Mouse (Mus musculus): ENCODE measurements at regions not wholly inside any gene's neighbourhood (a gene's known extent, or its start where the extent isn't known, plus 50 kb on each side); places are given as distances from the start of the nearest gene placed in this dataset.

- Histone ChIP-seq H3K4me1 (ENCODE audit: control insufficient read depth, low read depth, low read length) (no peaks in the 10 kb centered on the region), H3K4me2 (ENCODE audit: low read depth, low read length) (no peak overlapping the region), H3K27ac (ENCODE audit: low read length) (no peak overlapping the region), H3K4me3 (ENCODE audit: low read depth, low read length) (no peak overlapping the region), H3K27me3 (ENCODE audit: control insufficient read depth, insufficient read depth, low read depth, low read length) (no peaks in the 10 kb centered on the region), H3K36me3 (ENCODE audit: control insufficient read depth, insufficient read depth) (no peaks in the 10 kb centered on the region), H3K9ac (ENCODE audit: low read depth, low read length) (no peak overlapping the region), H3K9me3 (replicated peaks; ENCODE audit: control insufficient read depth, low read length) (no peaks in the 10 kb centered on the region)
- WGBS (ENCODE audit: insufficient replicate concordance): 61% methylated on average over 3 of the region's 3 CpGs
- no peak for ATAC-seq (ENCODE audit: low read depth)
Observed at GRCm38 (mm10) chr6:95769808-95770207, 51.2 kb upstream of the Suclg2 start.

GRCm38 (mm10) chr6:95801651-95802050 is 83.1 kb upstream of the Suclg2 start:
- H3K27ac ChIP-seq (ENCODE audit: low read length): no peak overlapping the region
- WGBS (ENCODE audit: insufficient replicate concordance): 65% methylated on average over 6 of the region's 6 CpGs
- no peaks in the 10 kb centered on the region for H3K27me3 ChIP-seq (ENCODE audit: control insufficient read depth, insufficient read depth, low read depth, low read length)
- H3K9ac ChIP-seq (ENCODE audit: low read depth, low read length): no peak overlapping the region
- no peak for ATAC-seq (ENCODE audit: low read depth)
- no peaks in the 10 kb centered on the region for H3K36me3 ChIP-seq (ENCODE audit: control insufficient read depth, insufficient read depth)
- no peaks in the 10 kb centered on the region for H3K9me3 ChIP-seq (replicated peaks; ENCODE audit: control insufficient read depth, low read length)
- H3K4me2 ChIP-seq (ENCODE audit: low read depth, low read length): no peak overlapping the region
- H3K4me1 ChIP-seq (ENCODE audit: control insufficient read depth, low read depth, low read length): no peaks in the 10 kb centered on the region
- H3K4me3 ChIP-seq (ENCODE audit: low read depth, low read length): no peak overlapping the region

GRCm38 (mm10) chr6:95841502-95841901 is 122.9 kb upstream of the Suclg2 start:
- WGBS (ENCODE audit: insufficient replicate concordance): 70% methylated on average over 3 of the region's 3 CpGs
- no peaks in the 10 kb centered on the region for H3K4me1 ChIP-seq (ENCODE audit: control insufficient read depth, low read depth, low read length)
- no peak overlapping the region for H3K9ac ChIP-seq (ENCODE audit: low read depth, low read length)
- H3K4me3 ChIP-seq (ENCODE audit: low read depth, low read length): no peak overlapping the region
- no peak overlapping the region for H3K4me2 ChIP-seq (ENCODE audit: low read depth, low read length)
- ATAC-seq (ENCODE audit: low read depth): no peak
- H3K36me3 ChIP-seq (ENCODE audit: control insufficient read depth, insufficient read depth): no peaks in the 10 kb centered on the region
- H3K27me3 ChIP-seq (ENCODE audit: control insufficient read depth, insufficient read depth, low read depth, low read length): no peaks in the 10 kb centered on the region
- no peak overlapping the region for H3K27ac ChIP-seq (ENCODE audit: low read length)
- H3K9me3 ChIP-seq (replicated peaks; ENCODE audit: control insufficient read depth, low read length): no peaks in the 10 kb centered on the region

- no peak overlapping the region for H3K4me2 ChIP-seq (ENCODE audit: low read depth, low read length)
- H3K4me3 ChIP-seq (ENCODE audit: low read depth, low read length): no peak overlapping the region
- H3K9ac ChIP-seq (ENCODE audit: low read depth, low read length): no peak overlapping the region
- no peaks in the 10 kb centered on the region for H3K27me3 ChIP-seq (ENCODE audit: control insufficient read depth, insufficient read depth, low read depth, low read length)
- no peak for ATAC-seq (ENCODE audit: low read depth)
- H3K9me3 ChIP-seq (replicated peaks; ENCODE audit: control insufficient read depth, low read length): no peaks in the 10 kb centered on the region
- 34% methylated on average over 1 of the region's 1 CpGs for WGBS (ENCODE audit: insufficient replicate concordance)
- H3K36me3 ChIP-seq (ENCODE audit: control insufficient read depth, insufficient read depth): no peaks in the 10 kb centered on the region
- H3K4me1 ChIP-seq (ENCODE audit: control insufficient read depth, low read depth, low read length): no peaks in the 10 kb centered on the region
- no peak overlapping the region for H3K27ac ChIP-seq (ENCODE audit: low read length)
Observed at GRCm38 (mm10) chr6:95846536-95846935, 127.9 kb upstream of the Suclg2 start.

- 57% methylated on average over 6 of the region's 6 CpGs for WGBS (ENCODE audit: insufficient replicate concordance)
- Histone ChIP-seq H3K9me3 (replicated peaks; ENCODE audit: control insufficient read depth, low read length) (no peaks in the 10 kb centered on the region), H3K4me1 (ENCODE audit: control insufficient read depth, low read depth, low read length) (no peaks in the 10 kb centered on the region)
Observed at GRCm38 (mm10) chr6:95875463-95875862, 156.9 kb upstream of the Suclg2 start.

GRCm38 (mm10) chr6:95876320-95876719 is 157.7 kb upstream of the Suclg2 start:
- Histone ChIP-seq H3K36me3 (ENCODE audit: control insufficient read depth, insufficient read depth) (no peaks in the 10 kb centered on the region), H3K27ac (ENCODE audit: low read length) (no peak overlapping the region), H3K9ac (ENCODE audit: low read depth, low read length) (no peak overlapping the region), H3K4me1 (ENCODE audit: control insufficient read depth, low read depth, low read length) (no peaks in the 10 kb centered on the region), H3K9me3 (replicated peaks; ENCODE audit: control insufficient read depth, low read length) (no peaks in the 10 kb centered on the region), H3K27me3 (ENCODE audit: control insufficient read depth, insufficient read depth, low read depth, low read length) (no peaks in the 10 kb centered on the region), H3K4me3 (ENCODE audit: low read depth, low read length) (no peak overlapping the region), H3K4me2 (ENCODE audit: low read depth, low read length) (no peak overlapping the region)
- 47% methylated on average over 2 of the region's 2 CpGs for WGBS (ENCODE audit: insufficient replicate concordance)
- no peak for ATAC-seq (ENCODE audit: low read depth)

More at GRCm38 (mm10) chr6:95875463-95875862, 156.9 kb upstream of the Suclg2 start:
- Histone ChIP-seq H3K27ac (ENCODE audit: low read length) (no peak overlapping the region), H3K4me2 (ENCODE audit: low read depth, low read length) (no peak overlapping the region), H3K4me3 (ENCODE audit: low read depth, low read length) (no peak overlapping the region), H3K27me3 (ENCODE audit: control insufficient read depth, insufficient read depth, low read depth, low read length) (no peaks in the 10 kb centered on the region), H3K36me3 (ENCODE audit: control insufficient read depth, insufficient read depth) (no peaks in the 10 kb centered on the region), H3K9ac (ENCODE audit: low read depth, low read length) (no peak overlapping the region)
- ATAC-seq (ENCODE audit: low read depth): no peak

- H3K27ac ChIP-seq (ENCODE audit: low read length): no peak overlapping the region
- WGBS (ENCODE audit: insufficient replicate concordance): 67% methylated on average over 4 of the region's 4 CpGs
- H3K9me3 ChIP-seq (replicated peaks; ENCODE audit: control insufficient read depth, low read length): no peaks in the 10 kb centered on the region
- no peak overlapping the region for H3K9ac ChIP-seq (ENCODE audit: low read depth, low read length)
- H3K4me1 ChIP-seq (ENCODE audit: control insufficient read depth, low read depth, low read length): no peaks in the 10 kb centered on the region
- no peaks in the 10 kb centered on the region for H3K36me3 ChIP-seq (ENCODE audit: control insufficient read depth, insufficient read depth)
- H3K27me3 ChIP-seq (ENCODE audit: control insufficient read depth, insufficient read depth, low read depth, low read length): no peaks in the 10 kb centered on the region
- no peak for ATAC-seq (ENCODE audit: low read depth)
- H3K4me3 ChIP-seq (ENCODE audit: low read depth, low read length): no peak overlapping the region
- no peak overlapping the region for H3K4me2 ChIP-seq (ENCODE audit: low read depth, low read length)
Observed at GRCm38 (mm10) chr6:95886645-95887044, 168.0 kb upstream of the Suclg2 start.

- ATAC-seq (ENCODE audit: low read depth): no peak
- Histone ChIP-seq H3K4me1 (ENCODE audit: control insufficient read depth, low read depth, low read length) (no peaks in the 10 kb centered on the region), H3K9me3 (replicated peaks; ENCODE audit: control insufficient read depth, low read length) (no peaks in the 10 kb centered on the region), H3K36me3 (ENCODE audit: control insufficient read depth, insufficient read depth) (no peaks in the 10 kb centered on the region), H3K4me2 (ENCODE audit: low read depth, low read length) (no peak overlapping the region), H3K9ac (ENCODE audit: low read depth, low read length) (no peak overlapping the region), H3K4me3 (ENCODE audit: low read depth, low read length) (no peak overlapping the region), H3K27me3 (ENCODE audit: control insufficient read depth, insufficient read depth, low read depth, low read length) (no peaks in the 10 kb centered on the region), H3K27ac (ENCODE audit: low read length) (no peak overlapping the region)
- WGBS (ENCODE audit: insufficient replicate concordance): 65% methylated on average over 2 of the region's 2 CpGs
Observed at GRCm38 (mm10) chr6:95902551-95902950, 184.0 kb upstream of the Suclg2 start.

GRCm38 (mm10) chr6:95904085-95904633 is 185.6 kb upstream of the Suclg2 start:
- WGBS (ENCODE audit: insufficient replicate concordance): 46% methylated on average over 10 of the region's 10 CpGs

More at GRCm38 (mm10) chr6:95904085-95904633, 185.6 kb upstream of the Suclg2 start:
- no peaks in the 10 kb centered on the region for H3K4me1 ChIP-seq (ENCODE audit: control insufficient read depth, low read depth, low read length)
- H3K27ac ChIP-seq (ENCODE audit: low read length): no peak overlapping the region
- H3K4me3 ChIP-seq (ENCODE audit: low read depth, low read length): no peak overlapping the region
- H3K4me2 ChIP-seq (ENCODE audit: low read depth, low read length): no peak overlapping the region
- no peaks in the 10 kb centered on the region for H3K27me3 ChIP-seq (ENCODE audit: control insufficient read depth, insufficient read depth, low read depth, low read length)
- H3K9ac ChIP-seq (ENCODE audit: low read depth, low read length): no peak overlapping the region
- no peaks in the 10 kb centered on the region for H3K36me3 ChIP-seq (ENCODE audit: control insufficient read depth, insufficient read depth)
- no peaks in the 10 kb centered on the region for H3K9me3 ChIP-seq (replicated peaks; ENCODE audit: control insufficient read depth, low read length)
- no peak for ATAC-seq (ENCODE audit: low read depth)
